Mouse (Mus musculus) heart, adult 8-10 months (tissue): ENCODE measurements around the gene Vax2. TPM values are rescaled to one million over a fixed set of nuclear protein-coding genes. Genes with fewer than 3 reads are reported as not detected.

Source experiments
- DNase-seq: peaks from one replicate; pipeline ENCODE4 v3.0.0; 2022; ENCODE audit warnings: low spot score
- total RNA-seq, 4 experiments: library from RNA; stranded (reverse); gene quantifications; 2 replicates each; pipeline ENCODE4 v1.2.4; 2022

Vax2 gene
- total RNA-seq, result not detected

DNA sequence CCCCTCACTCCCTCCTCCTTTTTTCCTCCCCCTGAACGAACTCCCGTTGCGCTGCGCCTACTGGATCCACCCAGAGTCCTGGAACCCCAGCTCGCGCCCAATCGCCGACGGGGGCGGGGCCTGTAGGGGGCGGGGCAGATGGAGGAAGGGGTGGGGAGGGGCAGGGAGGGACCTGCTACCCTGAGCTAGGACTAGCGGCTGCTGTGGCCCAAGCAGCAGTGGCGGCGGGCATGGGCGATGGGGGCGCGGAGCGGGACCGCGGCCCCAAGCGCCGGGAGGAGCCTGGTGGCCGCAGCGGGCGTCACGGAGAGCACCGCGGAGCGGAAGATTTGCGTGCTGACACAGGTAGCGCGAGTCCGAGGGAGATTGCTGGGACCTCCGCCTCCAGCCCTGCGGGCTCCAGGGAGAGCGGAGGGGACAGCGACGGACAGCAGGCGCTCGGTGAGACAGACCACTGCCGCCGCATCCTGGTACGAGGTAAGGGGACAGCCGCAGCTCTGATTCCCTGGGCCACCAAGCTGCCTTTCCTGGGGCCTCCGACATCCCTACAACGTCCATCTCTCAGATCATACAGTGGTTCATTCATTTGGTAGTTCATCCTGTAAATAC is at the start of gene Vax2:
Gene Vax2, plus strand, starts transcription at position 198 of the 609 bp plus-strand sequence.
- DNase-seq, result peak; percentile 35

DNA sequence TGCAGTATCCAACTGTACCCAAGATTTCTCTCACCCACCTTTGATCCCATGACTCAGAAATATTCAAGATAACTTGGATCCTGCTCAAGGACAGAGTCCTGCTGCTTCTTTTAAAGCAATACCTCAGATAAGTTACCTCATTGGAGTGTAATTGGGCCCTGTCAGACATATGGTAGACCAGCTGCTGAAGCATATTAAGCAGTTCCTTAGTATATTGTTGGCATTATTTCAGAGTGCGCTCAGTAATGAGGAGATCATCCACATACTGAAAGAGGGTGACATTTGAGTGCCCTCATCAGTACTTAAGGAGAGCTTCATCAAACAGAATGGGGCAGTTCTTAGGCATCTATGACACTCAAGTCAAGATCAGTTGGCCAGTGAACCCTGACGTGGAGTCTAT is 46.1 kb upstream of the Vax2 start:
- DNase-seq, result no peak

DNA sequence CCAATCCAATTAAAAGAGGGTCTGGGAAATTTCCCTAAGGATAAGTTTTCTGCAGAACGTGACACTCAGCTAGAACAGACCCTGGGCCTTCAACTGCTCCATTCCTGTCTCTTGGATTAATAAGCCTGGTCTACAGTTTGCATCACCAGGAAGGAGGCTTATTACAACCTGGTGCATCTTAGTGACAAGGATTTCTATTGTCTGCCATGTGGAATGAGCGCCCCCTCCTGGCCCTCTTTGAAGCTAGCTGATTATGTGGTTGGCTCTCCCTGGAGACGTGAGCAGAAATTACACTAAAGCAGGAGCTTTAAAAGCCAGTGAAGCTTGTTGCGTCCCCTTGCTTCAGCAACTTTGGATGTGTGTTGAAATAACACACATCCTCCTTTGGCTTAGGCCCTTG is 37.7 kb upstream of the Vax2 start:
- DNase-seq, result peak; percentile 31

DNA sequence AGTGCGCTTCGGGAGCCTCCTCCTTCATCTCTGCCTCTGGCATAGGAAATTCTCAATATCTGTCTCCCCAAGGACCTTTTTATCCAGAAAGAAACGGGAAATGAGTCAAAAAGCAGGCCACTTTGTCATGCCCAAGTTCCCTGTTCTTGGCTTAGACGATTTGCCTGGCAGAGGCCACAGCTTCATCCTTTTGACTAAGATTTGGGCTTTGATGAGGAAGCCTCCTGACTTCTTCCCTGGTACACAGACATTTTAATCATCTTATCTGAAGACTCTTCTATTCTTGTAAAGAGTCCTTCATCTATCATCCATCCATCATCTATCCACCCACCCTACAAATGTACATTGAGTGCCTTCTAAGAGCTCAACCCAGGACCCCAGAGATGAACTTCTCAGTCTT is 33.3 kb upstream of the Vax2 start, which contains the start of gene Cd207:
Gene Cd207, minus strand, starts transcription at position 101 of the 400 bp plus-strand sequence.
- no peak for DNase-seq

DNA sequence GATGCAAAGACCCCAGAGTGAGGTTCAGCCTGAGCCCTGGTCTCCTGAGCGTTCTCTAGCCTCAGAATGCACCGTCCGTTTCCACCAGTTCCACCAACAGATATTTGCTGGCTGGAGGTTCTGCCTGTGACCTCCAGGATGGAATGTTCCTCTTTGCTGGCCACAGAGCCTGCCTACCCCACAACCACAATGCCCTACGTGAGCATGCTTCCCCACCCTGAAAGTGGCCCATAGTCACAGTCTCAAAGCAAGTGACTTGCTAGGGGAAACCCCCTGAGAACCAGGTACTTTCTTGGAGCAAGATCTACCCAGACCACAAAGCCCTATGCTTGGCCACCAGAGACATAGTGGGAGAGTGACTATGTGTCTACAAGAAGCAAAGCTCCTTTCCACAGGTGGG is 21.7 kb upstream of the Vax2 start:
- DNase-seq, result no peak

DNA sequence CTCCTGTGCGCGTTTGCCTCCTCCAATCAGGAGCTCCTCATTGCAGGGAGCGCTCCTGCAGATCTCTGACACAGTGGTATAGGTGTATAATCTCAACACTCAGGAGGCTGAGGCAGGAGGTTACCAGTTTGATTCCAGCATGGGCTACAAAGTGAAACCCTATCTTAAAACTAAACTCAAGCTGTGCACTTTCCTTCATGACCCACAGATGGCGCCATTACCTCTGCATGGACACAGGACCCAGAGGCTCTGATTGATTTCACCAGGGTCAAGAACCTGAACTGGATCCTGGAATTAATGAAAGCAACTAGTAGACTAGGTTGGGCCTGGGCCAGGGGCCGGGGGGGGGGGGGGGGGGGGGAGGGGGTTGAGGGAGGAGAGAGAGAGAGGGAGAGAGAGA is 20.8 kb upstream of the Vax2 start:
- DNase-seq, result peak; percentile 13

DNA sequence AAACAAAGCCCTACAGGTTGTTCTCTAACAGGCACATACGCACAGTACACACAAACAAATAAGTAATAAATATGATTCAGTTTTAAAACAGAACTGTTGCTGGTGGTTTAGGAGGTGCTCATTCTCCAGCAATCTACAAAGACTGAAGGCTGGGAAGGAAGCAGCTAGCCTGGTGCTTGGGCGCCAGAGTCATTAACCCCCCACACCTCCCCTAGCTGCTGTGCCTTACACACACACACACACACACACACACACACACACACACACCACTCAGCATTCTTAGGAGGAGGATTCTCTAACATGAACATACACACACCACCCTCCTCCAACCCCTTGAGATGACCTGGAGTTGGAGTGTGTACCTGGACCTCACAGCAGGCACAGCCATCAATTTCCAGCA is 20.1 kb upstream of the Vax2 start:
- DNase-seq, result no peak

DNA sequence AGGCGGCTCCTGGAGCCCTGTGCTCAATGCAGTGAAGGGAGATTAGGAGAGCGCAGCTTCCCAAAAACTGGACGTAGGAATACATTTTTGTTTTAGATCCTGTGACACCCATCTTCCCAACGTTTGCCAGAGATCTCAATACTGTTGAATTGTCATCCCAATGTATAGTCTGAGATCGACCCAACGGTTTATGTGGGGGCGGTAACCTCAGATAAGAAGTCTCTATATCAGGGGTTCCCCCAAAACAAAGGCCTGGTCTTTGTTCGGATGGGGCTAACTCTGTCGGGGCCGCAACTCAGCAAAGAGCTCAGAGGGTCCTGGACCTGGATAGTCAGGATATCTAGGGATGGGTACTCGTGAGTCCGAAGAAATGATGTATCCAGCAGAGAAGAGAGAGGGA is 18.1 kb upstream of the Vax2 start:
- DNase-seq, result no peak

DNA sequence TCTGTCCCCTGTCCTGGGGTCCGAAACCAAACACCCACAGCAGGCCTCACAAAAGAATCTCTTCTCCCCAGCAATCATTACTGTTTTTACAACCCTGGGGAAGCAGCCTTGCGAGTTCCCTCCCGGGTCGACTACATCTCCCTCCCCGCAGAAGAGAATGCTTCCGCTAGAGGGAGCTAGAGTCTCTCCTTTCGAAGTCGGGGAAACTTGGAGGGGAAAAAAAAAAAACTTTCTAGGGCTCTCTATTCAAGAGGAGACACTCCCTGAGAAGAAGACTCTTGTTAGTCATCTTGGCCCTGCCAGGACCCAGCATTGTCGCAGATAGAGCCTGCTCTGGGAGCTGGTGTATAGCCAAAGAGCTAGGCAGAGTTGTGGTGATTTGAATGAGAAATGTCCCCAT is 17.2 kb upstream of the Vax2 start:
- peak; percentile 47 for DNase-seq

DNA sequence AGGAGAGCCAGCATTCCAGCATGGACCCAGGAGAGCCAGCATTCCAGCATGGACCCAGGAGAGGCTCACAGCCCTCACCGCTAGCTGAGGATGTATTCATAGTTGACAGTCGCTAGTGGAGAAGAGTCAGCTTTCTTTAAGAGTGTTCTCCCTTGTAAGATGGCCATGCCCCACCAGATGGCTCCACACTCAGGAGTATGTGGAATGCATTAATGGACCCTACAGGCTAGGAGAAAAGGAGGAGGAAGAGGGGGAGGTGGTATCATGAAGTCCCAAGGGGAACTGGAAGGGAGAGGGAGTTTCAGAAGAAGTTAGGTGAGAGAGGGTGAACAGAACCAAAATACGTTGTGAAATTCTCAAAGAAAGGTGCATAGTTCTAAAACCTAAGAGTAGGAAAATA is 15.3 kb upstream of the Vax2 start:
- no peak for DNase-seq

DNA sequence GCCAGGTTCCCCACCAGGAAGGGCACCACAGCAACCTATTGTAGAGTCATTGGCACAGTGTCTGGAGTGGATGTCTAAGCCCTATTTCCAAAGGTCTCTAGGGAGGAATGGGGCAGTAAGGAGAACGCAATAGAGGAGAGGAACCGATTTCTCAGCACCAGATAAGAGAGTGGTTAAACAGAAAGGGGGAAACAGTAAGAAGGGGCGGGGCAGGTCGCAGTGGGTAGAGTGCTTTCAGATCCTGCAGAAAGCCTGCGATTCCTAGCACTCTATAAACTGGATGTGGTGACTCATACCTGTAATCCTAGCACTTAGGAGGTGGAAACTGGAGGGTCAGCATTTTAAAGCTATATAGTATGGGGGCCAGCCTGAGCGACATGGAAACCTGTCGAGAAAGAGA is 14.4 kb upstream of the Vax2 start:
- no peak for DNase-seq

DNA sequence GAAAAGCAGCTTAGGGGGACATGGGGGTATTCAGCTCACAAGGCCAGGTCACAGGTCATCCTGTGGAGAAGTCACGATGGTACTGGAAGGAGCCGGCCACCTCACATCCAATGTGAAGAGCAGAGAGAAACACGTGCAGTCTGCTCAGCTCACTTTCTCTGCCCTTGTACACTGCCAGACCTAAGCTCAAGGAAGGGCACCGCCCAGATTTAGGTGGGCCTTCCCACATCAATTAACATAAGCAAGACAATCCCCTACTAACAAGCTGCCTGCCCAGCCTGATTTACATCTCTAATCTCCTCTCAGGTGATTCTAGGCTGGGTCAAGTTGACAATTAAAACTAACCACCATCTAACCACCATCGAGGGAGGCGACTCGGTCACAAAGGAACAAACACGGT is 13.1 kb upstream of the Vax2 start:
- DNase-seq, result no peak

DNA sequence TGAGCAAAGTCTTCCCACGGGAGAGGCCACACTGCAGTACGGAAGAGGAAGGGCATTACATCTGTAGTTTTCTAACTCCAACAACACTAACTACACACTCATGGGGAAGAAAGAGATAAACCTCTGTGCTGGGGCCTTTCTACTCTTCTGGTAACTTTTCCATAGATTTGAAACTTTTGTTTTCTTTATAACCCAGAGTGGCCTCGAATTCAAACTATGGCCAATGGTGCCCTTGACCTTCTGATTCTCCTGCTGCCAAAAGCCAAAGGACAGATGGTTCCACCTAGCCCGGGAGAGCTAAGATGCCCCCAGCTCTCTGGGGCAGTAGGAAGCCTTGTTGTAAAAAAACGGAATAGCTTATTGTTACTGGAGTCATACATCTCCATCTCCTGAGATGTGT is 11.1 kb upstream of the Vax2 start:
- DNase-seq, result no peak

DNA sequence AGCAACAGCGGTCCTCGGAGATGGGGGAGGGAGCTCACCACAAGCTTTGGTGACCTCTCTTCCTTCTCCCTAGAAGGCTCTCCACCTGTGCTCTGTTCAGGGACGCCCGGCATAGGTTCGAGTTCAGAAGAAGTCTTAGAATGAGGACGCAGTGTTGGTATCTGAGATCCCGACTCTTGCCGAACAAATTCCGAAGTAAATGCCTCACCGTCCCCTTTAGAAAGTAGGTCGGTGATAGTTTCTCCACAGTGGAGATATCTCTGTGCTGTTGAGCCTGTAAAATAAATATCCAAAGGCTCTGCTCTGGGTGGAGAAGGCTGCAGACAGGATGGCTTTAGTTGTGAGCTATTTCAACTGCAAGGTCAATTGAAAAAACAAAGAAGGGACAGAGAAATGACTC is 10.1 kb upstream of the Vax2 start:
- no peak for DNase-seq

DNA sequence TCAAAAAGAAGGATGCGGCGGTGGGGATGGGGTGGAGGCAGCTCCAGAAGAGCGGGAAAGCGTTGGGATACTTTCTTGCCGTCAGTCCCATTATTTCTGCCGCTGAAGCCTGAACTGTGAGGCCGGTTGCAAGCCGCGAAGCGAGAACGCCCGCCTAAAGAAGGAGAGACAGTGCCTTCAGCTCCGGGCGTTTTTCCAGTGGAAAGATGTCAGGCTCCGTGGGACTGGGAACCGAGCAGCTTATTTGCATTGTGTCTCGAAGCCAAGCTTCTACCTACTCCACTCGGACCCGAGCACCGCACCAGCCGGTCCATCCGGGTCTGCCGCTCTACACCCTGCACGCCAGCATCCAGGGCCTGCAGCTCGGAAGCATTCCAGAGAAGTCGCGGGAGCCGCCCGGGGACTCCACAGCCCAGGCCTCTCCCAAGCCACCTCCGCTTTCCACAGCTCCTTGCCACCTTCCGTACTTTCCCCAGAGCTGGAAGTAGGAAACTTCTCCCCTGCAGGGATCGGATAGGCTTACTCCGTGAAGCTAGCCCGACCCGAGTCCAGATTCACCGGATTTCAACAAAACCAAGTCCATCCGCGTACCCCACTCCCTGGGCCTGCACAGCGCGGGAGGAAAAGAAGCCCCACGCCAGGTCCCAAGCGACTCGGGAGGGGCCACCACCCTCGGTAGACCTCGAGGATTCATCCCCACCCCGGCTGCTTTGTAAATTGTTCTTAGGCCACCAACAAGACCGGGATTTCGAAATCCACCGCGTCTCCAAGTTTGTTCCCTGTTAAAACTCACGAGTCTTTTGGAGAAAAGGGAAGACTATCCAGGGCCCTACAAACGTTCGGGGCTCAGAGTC is 8.7 kb upstream of the Vax2 start:
- no peak for DNase-seq

DNA sequence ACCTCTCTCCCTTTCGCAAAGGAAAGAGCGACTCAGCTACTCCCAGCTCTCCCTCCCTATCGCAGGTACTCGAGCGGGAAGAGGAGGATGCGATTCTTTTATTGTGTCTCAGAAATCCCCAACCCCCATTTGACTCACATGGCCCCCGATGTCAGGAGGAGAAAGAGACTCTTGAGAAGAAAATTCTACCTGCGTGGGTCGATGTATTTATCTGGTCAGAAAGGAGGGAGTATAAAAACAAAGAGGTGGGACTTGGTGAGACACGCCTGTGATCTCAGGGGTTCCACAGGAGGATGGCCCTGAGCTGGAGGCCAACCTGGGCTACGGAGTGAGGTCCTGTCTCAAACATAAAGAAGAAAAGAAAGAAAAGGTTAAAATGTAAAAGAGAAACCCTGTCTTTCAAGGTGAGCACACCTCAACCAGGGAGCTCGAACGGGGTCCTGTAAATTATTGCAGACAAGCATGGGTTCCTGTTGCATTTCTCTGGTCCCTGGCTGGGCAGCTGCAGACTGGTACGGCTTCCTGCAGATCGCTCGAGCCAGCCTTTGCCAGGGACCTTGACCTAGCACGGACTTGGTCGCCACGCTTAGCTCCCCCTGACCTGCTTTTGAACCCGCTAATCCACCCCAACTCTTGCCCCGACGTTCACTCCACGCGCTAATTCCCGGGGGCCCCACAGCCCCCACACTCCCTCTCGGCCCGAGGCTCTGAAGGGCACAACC is 7.9 kb upstream of the Vax2 start:
- DNase-seq, result no peak

DNA sequence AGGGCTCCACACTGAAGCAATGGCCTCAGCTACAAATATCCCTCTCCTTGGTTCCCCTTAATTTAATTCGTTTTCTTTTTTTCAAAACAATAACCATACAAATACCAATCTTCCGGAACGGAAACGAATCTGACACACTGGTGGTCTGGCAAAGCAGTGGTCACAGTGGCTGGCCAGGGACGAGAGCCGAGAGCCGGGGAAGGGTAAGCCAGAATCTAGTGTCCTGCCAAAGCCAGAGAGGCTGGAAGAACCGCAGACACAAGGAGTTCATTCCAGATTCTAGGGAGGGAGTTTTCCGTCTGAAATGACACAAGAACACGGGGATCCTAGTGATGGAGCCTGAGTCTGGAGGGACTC is 7.4 kb upstream of the Vax2 start:
- DNase-seq, result no peak

DNA sequence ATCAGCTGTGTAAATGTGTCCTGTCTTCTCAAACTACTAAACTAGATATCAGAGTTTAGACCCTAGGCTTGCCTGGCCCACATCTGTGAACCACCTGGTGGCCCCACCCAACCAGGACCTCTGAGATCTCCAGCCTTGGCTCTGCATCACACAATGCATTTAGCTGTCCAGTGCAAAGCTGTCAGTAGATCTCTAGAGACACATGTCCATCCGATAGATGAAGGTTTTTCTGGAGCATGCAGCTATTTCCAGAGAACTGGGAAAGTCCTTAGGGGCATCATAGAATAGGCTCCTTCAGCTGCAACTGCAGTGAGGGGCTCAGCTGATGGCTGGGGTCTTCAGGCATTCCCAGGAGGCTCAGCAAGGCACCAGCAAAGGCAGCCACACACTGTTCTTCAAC is 6.8 kb upstream of the Vax2 start:
- DNase-seq, result no peak

DNA sequence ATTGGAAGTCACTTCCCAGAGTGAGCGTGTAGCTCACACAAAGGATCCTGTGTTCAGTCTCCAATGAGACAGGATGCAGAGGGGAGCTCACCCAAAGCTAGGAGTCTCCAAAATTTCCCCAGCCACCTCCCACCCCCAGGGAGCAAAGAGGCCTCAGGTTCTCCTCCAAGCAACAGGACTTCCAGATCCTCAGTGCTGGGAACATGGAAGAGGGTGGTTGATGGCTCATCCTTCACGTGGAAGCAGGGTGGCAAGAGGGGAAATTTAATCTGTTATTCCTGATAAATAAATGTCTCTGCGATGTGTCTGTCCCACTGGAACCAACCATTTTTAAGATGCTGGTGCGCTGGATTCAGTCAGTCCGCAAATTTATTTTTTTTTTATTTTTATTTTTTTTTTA is 6.4 kb upstream of the Vax2 start:
- no peak for DNase-seq

DNA sequence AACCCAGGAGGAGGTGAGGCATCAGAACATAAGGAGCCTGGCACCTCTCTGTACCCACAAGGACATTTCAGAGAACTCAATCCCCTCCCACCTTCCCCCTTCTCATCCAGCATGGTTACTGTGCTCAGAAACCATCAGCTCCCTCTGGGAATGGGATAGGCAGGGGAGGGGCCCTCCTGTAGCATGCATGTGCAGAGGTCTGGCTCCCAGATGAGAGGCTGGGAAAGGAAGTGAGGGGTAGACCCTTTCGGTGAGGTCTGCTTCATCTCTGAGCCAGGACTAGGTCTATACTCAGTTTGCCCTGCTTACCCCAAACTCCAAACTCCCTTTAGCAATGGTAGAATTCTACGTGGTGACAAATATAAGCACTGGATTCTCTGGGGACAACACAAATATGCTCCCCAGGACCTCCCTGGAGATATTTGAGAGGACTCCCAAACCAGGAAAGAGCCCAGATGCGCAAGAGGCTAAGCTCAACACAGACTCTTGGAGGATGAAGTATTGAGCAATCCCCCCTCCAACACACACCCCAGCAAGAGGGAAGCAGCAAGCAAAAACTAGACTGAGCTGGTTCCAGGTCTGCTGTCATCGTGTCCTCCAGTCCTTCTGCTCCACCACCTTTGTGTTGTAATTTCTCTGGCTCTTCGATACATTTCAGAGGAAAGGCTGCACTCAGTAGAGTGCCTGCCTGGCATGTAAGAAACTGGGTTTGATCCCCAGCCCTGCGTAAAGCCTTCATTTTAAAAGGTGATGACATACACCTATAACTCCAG is 3.1 kb upstream of the Vax2 start:
- DNase-seq, result no peak

DNA sequence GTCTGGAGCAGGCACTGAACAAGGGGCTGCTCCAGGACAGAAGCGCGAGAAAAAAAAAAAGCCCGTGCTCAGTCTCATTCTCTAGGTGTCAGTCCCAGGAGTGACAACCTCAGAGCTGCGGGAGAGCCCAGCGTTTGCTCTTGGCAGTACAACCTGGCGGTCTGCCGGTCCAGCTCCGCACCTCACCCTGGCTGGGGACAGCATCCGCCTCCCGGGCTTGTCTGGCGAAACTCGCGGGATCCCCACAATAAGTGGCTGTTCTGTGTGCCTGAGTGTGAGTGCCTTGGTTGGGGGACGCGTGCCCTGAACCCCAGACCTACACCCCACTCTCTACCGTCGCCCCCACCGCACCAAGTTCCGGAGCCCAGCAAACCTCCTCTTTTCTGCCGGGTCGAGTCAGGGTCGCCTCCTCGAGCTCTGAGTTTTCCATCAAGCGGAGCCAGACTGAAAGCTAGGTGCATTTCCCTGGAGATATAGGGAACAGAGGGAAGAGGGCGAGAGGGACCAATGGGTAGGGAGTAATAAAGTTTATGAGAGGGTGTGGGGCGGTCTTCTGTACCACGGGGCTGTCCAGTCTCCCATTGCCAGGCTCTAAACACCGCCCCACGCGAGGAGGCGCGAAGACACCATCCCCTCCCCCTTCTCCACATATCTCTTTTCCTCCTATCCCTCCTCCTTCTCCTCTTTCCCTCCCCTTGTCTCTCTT is 550 bp upstream of the Vax2 start:
- no peak for DNase-seq
